Mouse (Mus musculus): Measurements from ENCODE around the gene Zc3h7a.
"Not testable (repeated sequence)": the region's sequence is repeated elsewhere in the genome, so short reads cannot be mapped to it uniquely, and the experiment has no call there.

Zc3h7a gene

GRCm38 (mm10) chr16:11176208-11176883, at the start of gene Zc3h7a:
TSS of gene Zc3h7a (minus strand) at chr16:11176393.
- peak; percentile 84 for DNase-seq (ENCODE audit: low spot score)

GRCm38 (mm10) chr16:11217801-11218200, 41.6 kb upstream of the Zc3h7a start:
- DNase-seq (ENCODE audit: low spot score) = no peak

- DNase-seq (ENCODE audit: low spot score) = no peak
Measured at GRCm38 (mm10) chr16:11203600-11204390, 27.6 kb upstream of the Zc3h7a start.

GRCm38 (mm10) chr16:11202571-11203554, 26.7 kb upstream of the Zc3h7a start, which contains the start of gene Rsl1d1:
TSS of gene Rsl1d1 (minus strand) at chr16:11203331.
- peak; percentile 82 for DNase-seq (ENCODE audit: low spot score)

- DNase-seq (ENCODE audit: low spot score) = no peak
Measured at GRCm38 (mm10) chr16:11201740-11202394, 25.7 kb upstream of the Zc3h7a start.

GRCm38 (mm10) chr16:11200247-11200646, 24.1 kb upstream of the Zc3h7a start:
- no peak for DNase-seq (ENCODE audit: low spot score)

- no peak for DNase-seq (ENCODE audit: low spot score)
Measured at GRCm38 (mm10) chr16:11198467-11198866, 22.3 kb upstream of the Zc3h7a start.

- no peak for DNase-seq (ENCODE audit: low spot score)
Measured at GRCm38 (mm10) chr16:11197052-11197451, 20.9 kb upstream of the Zc3h7a start.

- DNase-seq (ENCODE audit: low spot score) = no peak
Measured at GRCm38 (mm10) chr16:11193231-11193630, 17.0 kb upstream of the Zc3h7a start.

- no peak for DNase-seq (ENCODE audit: low spot score)
Measured at GRCm38 (mm10) chr16:11190150-11190549, 14.0 kb upstream of the Zc3h7a start.

- no peak for DNase-seq (ENCODE audit: low spot score)
Measured at GRCm38 (mm10) chr16:11177404-11177803, 1.2 kb upstream of the Zc3h7a start.

GRCm38 (mm10) chr16:11176884-11177244, 671 bp upstream of the Zc3h7a start:
- no peak for DNase-seq (ENCODE audit: low spot score)

- DNase-seq (ENCODE audit: low spot score) = peak; percentile 47
Measured at GRCm38 (mm10) chr16:11175489-11176207, 545 bp downstream of the Zc3h7a start.

- no peak for DNase-seq (ENCODE audit: low spot score)
Measured at GRCm38 (mm10) chr16:11175100-11175488, 1.1 kb downstream of the Zc3h7a start.

- DNase-seq (ENCODE audit: low spot score) = no peak
Measured at GRCm38 (mm10) chr16:11174671-11175081, 1.5 kb downstream of the Zc3h7a start.

- DNase-seq (ENCODE audit: low spot score) = no peak
Measured at GRCm38 (mm10) chr16:11171679-11172078, 4.5 kb downstream of the Zc3h7a start.

GRCm38 (mm10) chr16:11166431-11166830, 9.8 kb downstream of the Zc3h7a start:
- DNase-seq (ENCODE audit: low spot score) = no peak

GRCm38 (mm10) chr16:11164695-11165255, 11.4 kb downstream of the Zc3h7a start:
- no peak for DNase-seq (ENCODE audit: low spot score)

- DNase-seq (ENCODE audit: low spot score) = not testable (repeated sequence)
Measured at GRCm38 (mm10) chr16:11157721-11158120, 18.5 kb downstream of the Zc3h7a start.

GRCm38 (mm10) chr16:11154500-11154899, 21.7 kb downstream of the Zc3h7a start:
- no peak for DNase-seq (ENCODE audit: low spot score)
